Mouse (Mus musculus): ENCODE measurements around the gene Creb3l4. TPM values are rescaled to one million over a fixed set of nuclear protein-coding genes. Genes with fewer than 3 reads are reported as not detected.

Creb3l4 gene
- total RNA-seq (2023), result not detected

DNA sequence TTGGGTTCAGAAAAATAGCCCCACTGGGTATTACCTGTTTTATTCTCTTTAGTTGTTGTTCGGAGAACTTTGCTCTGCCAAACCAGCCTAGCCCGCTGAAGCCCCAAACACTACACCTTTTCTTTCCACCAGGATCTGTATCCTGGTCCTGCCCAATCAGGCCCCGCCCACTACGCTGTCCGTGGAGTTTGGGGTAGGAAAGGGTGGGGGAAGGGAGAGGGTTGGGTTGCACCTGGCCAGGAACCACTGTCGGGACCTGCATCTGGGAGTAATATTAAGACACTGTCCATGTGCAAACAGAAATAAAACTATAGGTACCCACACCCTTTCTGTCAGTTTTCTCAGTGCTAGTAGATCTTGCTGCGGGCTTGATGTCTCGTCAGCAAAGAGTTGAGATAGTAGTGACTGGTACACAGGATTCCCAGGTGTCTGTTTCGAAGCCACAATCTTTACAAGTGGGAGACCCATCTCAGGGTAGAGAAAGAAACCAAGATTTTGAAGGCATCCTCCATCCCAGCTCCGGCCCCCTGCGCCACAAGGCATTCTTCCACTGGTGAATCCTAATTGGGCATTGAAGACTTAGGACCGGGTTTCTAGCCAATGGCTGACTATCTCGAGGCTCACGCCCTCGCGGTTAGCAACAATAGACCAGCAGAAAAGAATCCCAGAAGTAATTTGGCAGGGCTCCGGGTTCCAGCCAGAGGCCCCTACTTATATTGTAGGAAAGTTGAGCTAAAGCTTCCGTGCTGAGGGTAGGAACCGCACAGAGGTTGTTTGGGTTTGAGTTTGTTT lies at the start of gene Creb3l4:
TSS of gene Creb3l4 (minus strand) at position 529 of the 792 bp plus-strand sequence.

DNA sequence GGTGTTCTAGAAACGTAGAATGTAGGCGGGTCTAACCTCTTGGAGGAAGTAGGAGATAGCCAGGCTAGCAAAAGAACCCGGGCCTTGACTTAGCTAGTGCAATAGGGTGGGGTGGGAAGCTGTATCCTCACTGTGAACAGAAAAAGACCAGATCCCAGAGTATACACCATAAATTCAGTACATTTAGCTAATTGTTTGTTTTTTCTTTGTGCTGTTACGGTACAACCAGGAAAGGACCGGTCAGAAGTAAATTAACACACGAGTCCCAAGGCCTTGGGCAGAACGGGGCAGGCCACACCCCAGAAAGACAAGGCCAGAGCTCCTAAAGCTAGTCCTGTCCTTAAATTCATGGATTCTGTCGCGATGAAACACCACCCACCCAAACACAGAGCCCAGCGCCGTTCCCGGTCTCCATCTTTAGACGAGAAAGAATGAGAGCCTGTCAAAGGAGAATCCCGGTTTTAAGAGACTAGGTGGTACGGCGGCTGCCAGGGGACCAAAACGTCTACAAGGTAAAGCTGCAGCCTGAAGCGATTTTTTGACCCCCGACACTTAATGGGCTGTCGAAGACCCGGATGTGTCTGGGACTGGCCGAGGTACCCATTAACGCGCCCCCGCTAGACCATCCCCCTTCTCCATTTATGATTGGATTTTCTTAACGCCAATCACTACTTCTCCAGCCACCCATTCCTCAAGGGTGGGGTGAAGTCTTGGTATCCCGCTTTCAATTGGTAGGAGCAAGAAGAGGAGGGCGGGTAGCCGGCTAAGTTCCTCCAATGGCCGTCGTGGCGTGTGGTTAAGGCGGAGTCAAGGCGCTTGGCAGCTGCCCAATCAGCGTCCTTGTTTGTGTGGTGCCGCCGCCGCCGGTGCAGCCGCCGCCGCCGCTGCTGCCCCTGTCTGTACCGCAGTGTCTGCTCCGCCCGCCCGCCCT lies 49.3 kb upstream of the Creb3l4 start, which contains the start of gene Gatad2b:
TSS of gene Gatad2b (plus strand) at position 834 of the 931 bp plus-strand sequence.

DNA sequence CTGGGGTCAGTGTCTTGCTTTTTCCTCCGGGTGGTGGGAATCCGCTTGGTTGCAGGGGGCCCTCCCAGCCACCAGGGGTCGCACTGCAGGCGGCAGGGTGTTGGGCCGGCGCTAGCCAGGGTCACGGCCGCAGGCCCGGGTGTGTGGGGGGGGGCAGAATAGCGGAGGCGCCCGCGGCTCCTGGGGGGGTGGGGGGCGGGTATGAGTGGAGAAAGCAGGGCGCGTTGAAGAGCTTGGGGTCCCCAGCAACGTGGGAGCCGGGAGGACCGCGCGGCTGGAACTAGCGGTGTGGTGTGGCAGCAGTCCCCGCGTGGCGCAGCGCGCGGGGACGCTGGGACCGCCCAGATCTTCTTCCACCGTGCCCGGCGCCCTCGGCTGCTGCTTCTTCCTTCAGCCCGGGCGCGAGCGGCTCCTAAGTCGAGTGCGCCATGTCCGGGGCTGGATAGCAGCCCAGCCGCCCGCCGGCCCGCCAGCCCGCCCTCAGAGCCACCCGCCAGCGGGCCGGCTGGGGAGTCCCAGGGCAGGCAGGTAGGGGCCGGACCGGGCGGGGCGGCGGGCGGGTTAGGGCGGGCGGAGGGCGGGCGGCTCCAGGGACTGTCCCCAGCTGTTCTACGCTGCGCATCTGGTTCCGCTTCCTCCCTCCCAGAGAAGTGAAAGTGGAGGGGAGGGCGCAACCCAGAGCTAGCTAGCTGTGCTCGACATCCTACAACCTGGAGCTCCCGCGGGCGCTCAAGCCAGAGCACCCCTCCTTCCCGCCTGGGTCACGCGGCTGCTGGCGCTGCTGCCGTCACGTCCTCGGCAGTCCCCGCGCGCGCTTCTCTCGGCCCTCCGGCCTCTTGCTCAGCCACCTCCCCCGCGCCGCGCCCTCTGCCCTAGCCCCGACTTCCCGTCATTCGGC lies 22.0 kb upstream of the Creb3l4 start, which contains the start of gene Dennd4b:
TSS of gene Dennd4b (plus strand) at position 152 of the 898 bp plus-strand sequence.

DNA sequence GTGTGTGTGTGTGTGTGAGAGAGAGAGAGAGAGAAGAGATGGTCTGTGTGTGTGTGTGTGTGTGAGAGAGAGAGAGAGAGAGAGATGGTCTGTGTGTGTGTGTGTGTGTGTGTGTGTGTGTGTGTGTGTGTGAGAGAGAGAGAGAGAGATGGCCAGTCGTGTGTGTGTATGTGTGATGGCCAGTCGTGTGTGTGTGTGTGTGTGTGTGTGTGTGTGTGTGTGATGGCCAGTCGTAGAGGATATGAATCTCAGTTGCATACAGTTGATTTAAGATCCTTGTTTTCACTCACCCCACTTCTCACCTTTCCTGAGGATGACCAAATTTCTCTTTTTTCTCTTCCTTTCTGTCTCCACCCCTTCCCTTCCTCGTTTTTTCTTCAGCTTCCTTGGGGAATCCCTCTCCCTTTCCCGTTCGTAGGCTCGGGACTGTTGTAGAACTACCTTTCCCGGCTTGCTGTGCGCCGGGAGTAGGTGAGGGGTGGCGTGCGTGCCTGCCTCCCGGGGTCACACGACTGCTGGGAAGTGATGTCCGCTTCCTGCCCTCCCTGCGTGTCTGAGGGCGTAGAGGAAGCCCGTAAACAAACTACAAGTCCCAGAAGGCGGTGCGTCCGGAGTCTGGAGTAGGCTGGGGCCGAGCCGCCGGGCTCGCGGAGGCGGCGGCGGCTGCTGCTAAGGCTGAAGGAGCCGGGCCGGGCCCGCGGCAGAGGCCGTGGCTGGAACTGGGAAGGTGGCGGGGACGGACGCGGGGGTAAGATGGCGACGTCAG lies 10.5 kb upstream of the Creb3l4 start, which contains the start of gene Crtc2:
TSS of gene Crtc2 (plus strand) at position 511 of the 766 bp plus-strand sequence.

DNA sequence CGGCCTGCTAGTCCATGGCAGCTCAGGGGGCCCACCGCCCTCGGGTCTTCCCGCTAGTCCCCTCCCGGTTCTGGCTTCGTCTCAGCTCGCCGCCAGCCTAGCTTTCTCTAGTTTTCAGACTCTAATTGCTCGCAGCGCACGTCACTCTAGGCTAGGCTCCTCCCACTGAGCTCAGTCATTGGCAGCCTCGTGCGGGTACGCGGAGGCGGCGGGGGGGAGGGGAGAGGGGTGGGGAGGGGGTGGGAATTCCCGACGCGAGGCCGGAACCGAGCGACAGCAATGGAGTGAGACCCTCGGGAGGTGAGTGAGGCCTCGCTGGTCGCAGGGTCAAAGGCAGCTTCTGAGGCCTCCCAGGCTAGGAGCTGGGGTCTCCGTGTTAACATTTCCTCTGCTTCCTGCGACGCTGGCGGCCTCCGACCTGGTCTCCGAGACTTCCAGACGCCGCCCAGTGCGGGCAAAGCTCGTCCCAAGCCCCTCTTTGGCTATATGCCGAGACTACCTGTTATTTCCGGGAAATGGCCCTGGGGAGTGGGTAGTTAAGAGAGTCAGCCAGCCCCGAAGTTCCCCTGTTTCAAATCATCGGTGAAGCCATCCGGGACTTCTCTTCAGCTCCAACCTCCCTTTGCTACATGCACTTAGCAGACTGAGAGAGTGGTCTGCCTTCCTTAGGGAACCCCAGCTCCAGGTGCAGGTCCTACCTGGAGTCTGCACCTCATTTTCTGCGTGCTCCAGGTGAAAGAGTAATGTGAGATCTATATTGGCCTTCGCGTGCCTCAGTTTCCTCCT lies 4.8 kb upstream of the Creb3l4 start, which contains the start of gene Slc39a1:
TSS of gene Slc39a1 (plus strand) at position 213 of the 786 bp plus-strand sequence.

DNA sequence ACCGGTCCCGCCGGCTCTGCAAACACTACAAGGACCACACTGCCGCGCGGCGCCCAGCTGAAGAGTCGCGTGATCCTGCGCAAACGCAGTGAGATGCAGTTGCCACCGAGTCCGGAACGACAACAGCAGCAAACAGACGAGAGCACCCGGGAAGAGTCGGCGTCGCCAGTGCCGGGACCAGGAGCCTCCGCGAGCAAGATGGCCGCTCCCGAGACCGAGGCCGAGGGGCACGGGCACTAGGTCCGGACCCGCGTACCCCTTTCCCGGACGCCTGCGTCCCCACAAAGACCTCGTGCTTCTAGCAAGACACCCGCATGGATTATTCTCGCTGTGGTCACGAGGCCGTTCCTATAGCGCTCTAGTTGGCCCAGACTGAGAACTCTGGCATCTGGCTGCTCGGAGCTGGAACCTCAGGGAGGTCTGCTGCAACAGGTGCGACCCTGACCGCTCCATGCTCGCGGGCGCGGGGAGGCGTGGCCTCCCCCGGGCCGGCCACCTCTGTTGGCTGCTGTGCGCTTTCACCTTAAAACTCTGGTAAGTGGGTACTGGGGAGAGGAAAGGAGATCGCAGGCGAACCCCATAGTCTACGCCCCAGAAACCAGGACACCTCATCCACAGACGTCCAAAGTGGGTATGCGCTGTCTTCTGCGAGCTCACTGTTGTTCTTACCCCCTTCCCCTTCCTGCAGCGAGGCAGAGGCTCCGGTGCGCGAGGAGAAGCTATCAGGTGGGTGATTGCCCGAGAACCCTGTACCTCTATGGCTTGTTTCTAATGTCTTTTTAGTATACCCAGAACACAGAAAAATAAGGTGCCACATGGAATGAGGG lies 11.6 kb downstream of the Creb3l4 start, which contains the start of gene Jtb:
TSS of gene Jtb (plus strand) at position 91 of the 827 bp plus-strand sequence.

DNA sequence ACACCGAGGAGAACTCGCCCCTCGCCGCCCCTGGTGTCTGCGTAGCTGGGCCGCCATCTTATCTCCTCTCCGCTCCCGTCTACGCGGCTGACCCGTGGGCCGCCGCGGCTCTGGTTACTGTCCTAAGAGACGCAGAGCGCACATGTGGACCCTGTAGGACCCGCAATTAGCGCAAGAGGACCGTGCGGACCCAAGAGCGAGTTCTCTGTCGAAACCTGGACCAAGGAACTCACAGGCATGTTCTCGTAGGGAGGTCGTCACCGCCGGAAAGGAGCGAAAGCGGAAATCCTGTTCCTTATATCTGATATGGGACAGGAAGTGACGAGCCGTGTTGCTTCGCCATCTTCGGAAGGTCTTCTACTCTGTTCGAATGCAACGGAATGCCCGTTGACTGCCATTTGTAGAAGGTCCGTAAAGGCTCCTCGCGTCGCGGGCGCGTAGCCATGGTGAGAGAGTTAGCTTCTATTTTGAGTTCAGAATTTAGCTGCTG lies 29.9 kb downstream of the Creb3l4 start, which contains the start of the genes Rps27 and Rab13:
TSS of gene Rps27 (minus strand) at position 275 of the 490 bp plus-strand sequence.
TSS of gene Rab13 (plus strand) at position 319 of the 490 bp plus-strand sequence.

Other genes with a start within 250 kb of the Creb3l4 start
- 58.9 TPM for gene Hax1, start 244.7 kb downstream of the Creb3l4 start, total RNA-seq (2023)
- 97.0 TPM for gene 4933434E20Rik, start 191.9 kb downstream of the Creb3l4 start, total RNA-seq (2023)
- gene Ubap2l, start 190.9 kb downstream of the Creb3l4 start, total RNA-seq (2023), result 249 TPM
- gene Tpm3, start 170.9 kb downstream of the Creb3l4 start, total RNA-seq (2023), result 596 TPM
- gene Nup210l, start 139.4 kb downstream of the Creb3l4 start, total RNA-seq (2023), result 1.2 TPM
- gene Rps27, start 29.9 kb downstream of the Creb3l4 start, total RNA-seq (2023), result 11,775 TPM
- not detected for gene Rab13, start 29.8 kb downstream of the Creb3l4 start, total RNA-seq (2023)
- 74.5 TPM for gene Jtb, start 11.9 kb downstream of the Creb3l4 start, total RNA-seq (2023)
- 17.1 TPM for gene Slc39a1, start 4.7 kb upstream of the Creb3l4 start, total RNA-seq (2023)
- gene Crtc2, start 10.7 kb upstream of the Creb3l4 start, total RNA-seq (2023), result 99.0 TPM
- 62.5 TPM for gene Dennd4b, start 21.7 kb upstream of the Creb3l4 start, total RNA-seq (2023)
- 132 TPM for gene Gatad2b, start 49.7 kb upstream of the Creb3l4 start, total RNA-seq (2023)
- gene Slc27a3, start 146.4 kb upstream of the Creb3l4 start, total RNA-seq (2023), result 1.3 TPM
- gene Ints3, start 190.1 kb upstream of the Creb3l4 start, total RNA-seq (2023), result 42.6 TPM
- not detected for gene Npr1, start 222.4 kb upstream of the Creb3l4 start, total RNA-seq (2023)
- 87.3 TPM for gene Ilf2, start 232.6 kb upstream of the Creb3l4 start, total RNA-seq (2023)
- 40.6 TPM for gene Snapin, start 247.5 kb upstream of the Creb3l4 start, total RNA-seq (2023)